Mouse (Mus musculus): Measurements from ENCODE around the gene Ankrd2.

- TF ChIP-seq CTCF (IDR thresholded peaks at IDR 0.05; ENCODE audit: low read depth, low read length) (no peak), POLR2AphosphoS5 (IDR thresholded peaks at IDR 0.05; ENCODE audit: insufficient replicate concordance, low read depth, low read length) (no peak), GATA1 (IDR thresholded peaks at IDR 0.05; ENCODE audit: borderline replicate concordance, low read length) (no peak), GATA2 (IDR thresholded peaks at IDR 0.05; ENCODE audit: borderline replicate concordance, low read depth, low read length) (no peak)
Observed at GRCm38 (mm10) chr19:42006568-42006967, 29.2 kb upstream of the Ankrd2 start.
